Mouse (Mus musculus): Measurements from ENCODE around the gene S100a3. TPM values are rescaled to one million over a fixed set of nuclear protein-coding genes. Genes with fewer than 3 reads are reported as not detected.

Gene S100a3
- total and polyA plus RNA-seq, 3 experiments, result not detected

- TF ChIP-seq ELF1 (IDR thresholded peaks at IDR 0.05; ENCODE audit: low read depth, low read length) (no peak), CTCF (conservative IDR thresholded peaks at IDR 0.05 in 1 of 2, IDR thresholded peaks at IDR 0.05 in 1 of 2; ENCODE audit: low read depth in 2 of 2, low read length in 2 of 2) (no peak), CHD2 (IDR thresholded peaks at IDR 0.05; ENCODE audit: low read length) (no peak), GABPA (IDR thresholded peaks at IDR 0.05; ENCODE audit: insufficient replicate concordance, low read depth, low read length) (no peak), MAFK (IDR thresholded peaks at IDR 0.05; ENCODE audit: insufficient replicate concordance, low read length) (no peak), KAT2A (IDR thresholded peaks at IDR 0.05; ENCODE audit: insufficient replicate concordance, low read length) (no peak), PAX5 (IDR thresholded peaks at IDR 0.05; ENCODE audit: low read length) (no peak), POLR2A (IDR thresholded peaks at IDR 0.05; ENCODE audit: low read depth, low read length) (no peak), TBP (conservative IDR thresholded peaks at IDR 0.05; ENCODE audit: low read depth, low read length) (no peak), MXI1 (IDR thresholded peaks at IDR 0.05; ENCODE audit: low read depth, low read length) (no peak), E2F4 (IDR thresholded peaks at IDR 0.05; ENCODE audit: insufficient replicate concordance, low read depth, low read length) (no peak), USF2 (conservative IDR thresholded peaks at IDR 0.05; ENCODE audit: low read depth, low read length) (no peak), HCFC1 (IDR thresholded peaks at IDR 0.05; ENCODE audit: low read depth, low read length) (no peak), SIN3A (IDR thresholded peaks at IDR 0.05; ENCODE audit: low read length) (no peak), TCF12 (IDR thresholded peaks at IDR 0.05; ENCODE audit: low read depth, low read length) (no peak), ZNF384 (IDR thresholded peaks at IDR 0.05; ENCODE audit: low read depth, low read length) (no peak), MAX (IDR thresholded peaks at IDR 0.05; ENCODE audit: low read length) (no peak), NELFE (IDR thresholded peaks at IDR 0.05; ENCODE audit: low read depth, low read length) (no peak), RAD21 (IDR thresholded peaks at IDR 0.05; ENCODE audit: low read depth, low read length) (no peak), SMC3 (IDR thresholded peaks at IDR 0.05; ENCODE audit: low read depth, low read length) (no peak)
- Histone ChIP-seq H3K9me3 (replicated peaks; ENCODE audit: low read length) (no peaks in the 10 kb centered on the region), H3K4me2 (ENCODE audit: insufficient read depth, low read depth, poor library complexity, severe bottlenecking) (no peak overlapping the region), H3K27me3 (replicated peaks) (peaks cover 2% of the 10 kb centered on the region), H3K4me1 (ENCODE audit: control insufficient read depth in 1 of 2, insufficient read depth in 2 of 2) (no peaks in the 10 kb centered on the region), H3K79me2 (replicated peaks; ENCODE audit: control insufficient read depth, extremely low read depth, insufficient read depth, poor library complexity, severe bottlenecking) (no peaks in the 10 kb centered on the region), H3K9ac (ENCODE audit: insufficient read depth, low read depth) (no peak overlapping the region), H3K4me3 (replicated peaks in 1 of 3; ENCODE audit: low read depth in 2 of 3, low read length in 2 of 3, poor library complexity in 1 of 3) (no peak overlapping the region), H3K27ac (ENCODE audit: insufficient read depth, low read depth) (no peak overlapping the region), H3K36me3 (replicated peaks in 1 of 2; ENCODE audit: control insufficient read depth in 1 of 2, insufficient read depth in 1 of 2, low read length in 1 of 2) (no peaks in the 10 kb centered on the region)
- no peak for DNase-seq (ENCODE audit: extremely low read depth)
- dilution Hi-C loops (cut with MboI; ENCODE audit: extremely low pct_ligation_motif_present, extremely low pct_unique_long_range_greater_than_20kb, low sequenced_read_pairs), result no loop called here
- in situ Hi-C loops (cut with MboI; ENCODE audit: low pct_ligation_motif_present, low pct_unique_long_range_greater_than_20kb, low sequenced_read_pairs), result no loop called here
These were observed 10.0 kb upstream of the S100a3 start for GRCm38 (mm10) chr3:90550421-90550790.

GRCm38 (mm10) chr3:90552231-90552630, 8.1 kb upstream of the S100a3 start:
- DNase-seq (ENCODE audit: extremely low read depth), result no peak
- no peak for TF ChIP-seq MAZ (IDR thresholded peaks at IDR 0.05; ENCODE audit: low read depth, low read length)
- TF ChIP-seq MXI1 (IDR thresholded peaks at IDR 0.05; ENCODE audit: low read depth, low read length), result no peak
- no peak for TF ChIP-seq GABPA (IDR thresholded peaks at IDR 0.05; ENCODE audit: insufficient replicate concordance, low read depth, low read length)
- TF ChIP-seq MYC (IDR thresholded peaks at IDR 0.05; ENCODE audit: low read depth, low read length), result no peak
- no peak for TF ChIP-seq ZNF384 (IDR thresholded peaks at IDR 0.05; ENCODE audit: low read depth, low read length)
- no peak for TF ChIP-seq BHLHE40 (IDR thresholded peaks at IDR 0.05; ENCODE audit: low read depth, low read length)
- no peak for TF ChIP-seq MEF2A (IDR thresholded peaks at IDR 0.05; ENCODE audit: borderline replicate concordance, low read depth, low read length)
- TF ChIP-seq ELF1 (IDR thresholded peaks at IDR 0.05; ENCODE audit: low read depth, low read length), result no peak
- no peak for TF ChIP-seq EP300 (IDR thresholded peaks at IDR 0.05; ENCODE audit: low read length)
- no peak for TF ChIP-seq CHD2 (IDR thresholded peaks at IDR 0.05; ENCODE audit: low read length)
- no peak overlapping the region for H3K4me2 ChIP-seq (ENCODE audit: insufficient read depth, low read depth, poor library complexity, severe bottlenecking)
- H3K79me2 ChIP-seq (replicated peaks; ENCODE audit: control insufficient read depth, extremely low read depth, insufficient read depth, poor library complexity, severe bottlenecking), result no peaks in the 10 kb centered on the region
- H3K4me3 ChIP-seq (replicated peaks in 1 of 3; ENCODE audit: low read depth in 2 of 3, low read length in 2 of 3, poor library complexity in 1 of 3), result no peak overlapping the region
- H3K9ac ChIP-seq (ENCODE audit: insufficient read depth, low read depth), result no peak overlapping the region
- no peaks in the 10 kb centered on the region for H3K4me1 ChIP-seq (ENCODE audit: control insufficient read depth in 1 of 2, insufficient read depth in 2 of 2)
- H3K9me3 ChIP-seq (replicated peaks; ENCODE audit: low read length), result no peaks in the 10 kb centered on the region
- in situ Hi-C loops (cut with MboI; ENCODE audit: low pct_ligation_motif_present, low pct_unique_long_range_greater_than_20kb, low sequenced_read_pairs) (no loop called here), dilution Hi-C loops (cut with MboI; ENCODE audit: extremely low pct_ligation_motif_present, extremely low pct_unique_long_range_greater_than_20kb, low sequenced_read_pairs) (no loop called here)
- no peaks in the 10 kb centered on the region for H3K36me3 ChIP-seq (replicated peaks in 1 of 2; ENCODE audit: control insufficient read depth in 1 of 2, insufficient read depth in 1 of 2, low read length in 1 of 2)
- no peak overlapping the region for H3K27ac ChIP-seq (ENCODE audit: insufficient read depth, low read depth)
- peaks cover 4% of the 10 kb centered on the region for H3K27me3 ChIP-seq (replicated peaks)
